Mouse (Mus musculus) hindbrain, postnatal 0 days (tissue): ENCODE measurements around the gene Olfr713. TPM values are rescaled to one million over a fixed set of nuclear protein-coding genes. Genes with fewer than 3 reads are reported as not detected.

Experiments used
- ATAC-seq: fragments of 200-750 bp; cut with Nextera tagmentation; 2 replicates; pipeline ENCODE4 v1.8.0; 2017; ENCODE audit warnings: mild to moderate bottlenecking, moderate TSS enrichment, moderate library complexity
- DNase-seq: peaks from one replicate; pipeline ENCODE4 v3.0.0-alpha.2; 2015; ENCODE audit warnings: low spot score
- H3K27ac ChIP-seq: fragments of 300-500 bp; sonication (generic); 2 replicates; pipeline ENCODE4 v1.5.1; 2014; ENCODE audit warnings: mild to moderate bottlenecking
- H3K27me3 ChIP-seq: fragments of 300-500 bp; sonication (generic); 2 replicates; pipeline ENCODE4 v1.6.1; 2014; ENCODE audit warnings: low read length, mixed read lengths; ENCODE audit not compliant: insufficient read depth
- H3K36me3 ChIP-seq: fragments of 300-500 bp; sonication (generic); 2 replicates; pipeline ENCODE4 v1.6.1; 2014; ENCODE audit warnings: low read length, mixed read lengths; ENCODE audit not compliant: insufficient read depth
- H3K4me1 ChIP-seq: fragments of 300-500 bp; sonication (generic); 2 replicates; pipeline ENCODE4 v1.6.1; 2014; ENCODE audit warnings: antibody characterized with exemption, low read length, mixed read lengths; ENCODE audit not compliant: insufficient read depth
- H3K4me2 ChIP-seq: fragments of 300-500 bp; sonication (generic); 2 replicates; pipeline ENCODE4 v1.6.1; 2014; ENCODE audit warnings: low read depth, mild to moderate bottlenecking, low read length, moderate library complexity, mixed read lengths
- H3K4me3 ChIP-seq: fragments of 300-500 bp; sonication (generic); 2 replicates; pipeline ENCODE4 v1.5.1; 2014; ENCODE audit warnings: low read length
- H3K9ac ChIP-seq: fragments of 300-500 bp; sonication (generic); replicated peaks from 2 replicates; pipeline ENCODE4 v1.6.1; 2014; ENCODE audit warnings: mild to moderate bottlenecking, low read length, moderate library complexity, mixed read lengths
- H3K9me3 ChIP-seq: fragments of 300-500 bp; sonication (generic); 2 replicates; pipeline ENCODE4 v1.6.1; 2016; ENCODE audit warnings: low read length, mixed read lengths
- CTCF ChIP-seq: IDR thresholded peaks from 2 replicates; pipeline ENCODE4 v1.5.1; 2016; ENCODE audit warnings: antibody characterized with exemption, control low read depth, low read depth
- WGBS: fragments of 180-500 bp; shearing (Covaris S2); extraction: QIAGEN DNeasy Blood & Tissue Kit; methylation state at CpG from one replicate; pipeline ENCODE4 v1.1.7; 2014; 5-methylcytosine and 5-hydroxymethylcytosine counted together
- polyA plus RNA-seq: library from polyadenylated mRNA; unstranded; fragments of >200 nt; fragmentation: Nextera tagmentation; extraction: Ambion mirVana; gene quantifications from 2 replicates; pipeline ENCODE4 v1.2.1, GENCODE M21; 2015
- total RNA-seq: library from RNA; depleted of rRNA; stranded (reverse); fragments of >200 nt; gene quantifications from 2 replicates; pipeline ENCODE4 v1.2.3, GENCODE M21; 2014; rRNA removed

Gene Olfr713
- not detected in 2 replicates for total RNA-seq
- not detected in 2 replicates for polyA plus RNA-seq

- Histone ChIP-seq H3K4me3 (no peak within 1 kb of the TSS), H3K9me3 (no peaks in the 10 kb centered on the region), H3K9ac (no peak within 1 kb of the TSS), H3K4me1 (no peaks in the 10 kb centered on the region), H3K27me3 (no peaks in the 10 kb centered on the region), H3K4me2 (no peak within 1 kb of the TSS), H3K27ac (no peak within 1 kb of the TSS), H3K36me3 (no peaks in the 10 kb centered on the region)
- 95% methylated on average over 1 of the region's 1 CpGs for WGBS
- no peak for TF ChIP-seq CTCF
- no peak for ATAC-seq
- DNase-seq: no peak
These were observed at the start of gene Olfr713 for GRCm38 (mm10) chr7:107030874-107031273. TSS of gene Olfr713 (plus strand) at chr7:107031174.

GRCm38 (mm10) chr7:106985236-106985635 is 45.7 kb upstream of the Olfr713 start:
- no peak overlapping the region for H3K27ac ChIP-seq
- H3K4me1 ChIP-seq: no peaks in the 10 kb centered on the region
- ATAC-seq (no peak), DNase-seq (no peak)
- H3K4me3 ChIP-seq: no peak overlapping the region
- no peak for TF ChIP-seq CTCF
- H3K9ac ChIP-seq: no peak overlapping the region
- H3K36me3 ChIP-seq: no peaks in the 10 kb centered on the region
- WGBS: 89% methylated on average over 3 of the region's 3 CpGs
- no peaks in the 10 kb centered on the region for H3K27me3 ChIP-seq
- H3K4me2 ChIP-seq: no peak overlapping the region
- H3K9me3 ChIP-seq: no peaks in the 10 kb centered on the region

GRCm38 (mm10) chr7:107000798-107001197 is 30.2 kb upstream of the Olfr713 start:
- Histone ChIP-seq H3K4me1 (no peaks in the 10 kb centered on the region), H3K36me3 (no peaks in the 10 kb centered on the region), H3K9me3 (no peaks in the 10 kb centered on the region), H3K9ac (no peak overlapping the region), H3K4me2 (no peak overlapping the region), H3K27me3 (no peaks in the 10 kb centered on the region), H3K4me3 (no peak overlapping the region), H3K27ac (no peak overlapping the region)
- DNase-seq (no peak), ATAC-seq (no peak)
- WGBS: 84% methylated on average over 7 of the region's 7 CpGs
- no peak for TF ChIP-seq CTCF

- ATAC-seq (no peak), DNase-seq (no peak)
- H3K27ac ChIP-seq: no peak overlapping the region
- H3K9me3 ChIP-seq: no peaks in the 10 kb centered on the region
- TF ChIP-seq CTCF: no peak
- no peaks in the 10 kb centered on the region for H3K27me3 ChIP-seq
- H3K4me1 ChIP-seq: no peaks in the 10 kb centered on the region
- H3K36me3 ChIP-seq: no peaks in the 10 kb centered on the region
- no peak overlapping the region for H3K9ac ChIP-seq
- no peak overlapping the region for H3K4me2 ChIP-seq
- WGBS: 63% methylated on average over 3 of the region's 3 CpGs
- H3K4me3 ChIP-seq: no peak overlapping the region
These were observed 26.8 kb upstream of the Olfr713 start for GRCm38 (mm10) chr7:107004169-107004568.

GRCm38 (mm10) chr7:107005972-107006371 is 25.0 kb upstream of the Olfr713 start, which contains the start of gene Olfr2:
TSS of gene Olfr2 (minus strand) at chr7:107006072.
- H3K4me1 ChIP-seq: no peaks in the 10 kb centered on the region
- TF ChIP-seq CTCF: no peak
- H3K36me3 ChIP-seq: no peaks in the 10 kb centered on the region
- no peak within 1 kb of the TSS for H3K4me2 ChIP-seq
- ATAC-seq: no peak
- WGBS: 58% methylated on average over 1 of the region's 1 CpGs
- no peaks in the 10 kb centered on the region for H3K27me3 ChIP-seq
- no peak within 1 kb of the TSS for H3K27ac ChIP-seq
- no peak within 1 kb of the TSS for H3K4me3 ChIP-seq
- H3K9ac ChIP-seq: no peak within 1 kb of the TSS
- no peak for DNase-seq
- H3K9me3 ChIP-seq: no peaks in the 10 kb centered on the region

GRCm38 (mm10) chr7:107039934-107040563 is 9.1 kb downstream of the Olfr713 start:
- H3K4me2 ChIP-seq: no peak overlapping the region
- no peak for ATAC-seq
- WGBS: 80% methylated on average over 2 of the region's 2 CpGs
- no peaks in the 10 kb centered on the region for H3K9me3 ChIP-seq
- no peak overlapping the region for H3K9ac ChIP-seq
- H3K27me3 ChIP-seq: no peaks in the 10 kb centered on the region
- no peak for DNase-seq
- H3K4me3 ChIP-seq: no peak overlapping the region
- no peak for TF ChIP-seq CTCF
- H3K36me3 ChIP-seq: no peaks in the 10 kb centered on the region
- no peaks in the 10 kb centered on the region for H3K4me1 ChIP-seq
- H3K27ac ChIP-seq: no peak overlapping the region

GRCm38 (mm10) chr7:107043136-107043535 is 12.2 kb downstream of the Olfr713 start:
- Histone ChIP-seq H3K27ac (no peak overlapping the region), H3K4me1 (no peaks in the 10 kb centered on the region), H3K4me3 (no peak overlapping the region), H3K36me3 (no peaks in the 10 kb centered on the region), H3K9ac (no peak overlapping the region), H3K27me3 (no peaks in the 10 kb centered on the region), H3K4me2 (no peak overlapping the region), H3K9me3 (no peaks in the 10 kb centered on the region)
- 82% methylated on average over 3 of the region's 3 CpGs for WGBS
- ATAC-seq (no peak), DNase-seq (no peak)
- TF ChIP-seq CTCF: no peak
